Mouse (Mus musculus) hindbrain, embryonic 12.5 days (tissue): ENCODE results near the gene Nup214. TPM values are rescaled to one million over a fixed set of nuclear protein-coding genes. Genes with fewer than 3 reads are reported as not detected.

Source experiments
- ATAC-seq: fragments of 200-750 bp; cut with Nextera tagmentation; 2 replicates; pipeline ENCODE4 v1.8.0; 2017; ENCODE audit warnings: moderate TSS enrichment; ENCODE audit not compliant: low FRiP score
- H3K27ac ChIP-seq: fragments of 300-500 bp; sonication (generic); 2 replicates; pipeline ENCODE4 v1.5.1; 2016; ENCODE audit warnings: mild to moderate bottlenecking
- H3K27me3 ChIP-seq: fragments of 300-500 bp; sonication (generic); 2 replicates; pipeline ENCODE4 v1.6.1; 2016; ENCODE audit warnings: mild to moderate bottlenecking
- H3K36me3 ChIP-seq: fragments of 300-500 bp; sonication (generic); 2 replicates; pipeline ENCODE4 v1.6.1; 2016; ENCODE audit warnings: mild to moderate bottlenecking
- H3K4me1 ChIP-seq: fragments of 300-500 bp; sonication (generic); 2 replicates; pipeline ENCODE4 v1.6.1; 2016
- H3K4me2 ChIP-seq: fragments of 300-500 bp; sonication (generic); replicated peaks from 2 replicates; pipeline ENCODE4 v1.6.1; 2016; ENCODE audit warnings: mild to moderate bottlenecking
- H3K4me3 ChIP-seq: fragments of 300-500 bp; sonication (generic); 2 replicates; pipeline ENCODE4 v1.5.1; 2016; ENCODE audit warnings: mild to moderate bottlenecking
- H3K9ac ChIP-seq: fragments of 300-500 bp; sonication (generic); 2 replicates; pipeline ENCODE4 v1.6.1; 2016; ENCODE audit warnings: mild to moderate bottlenecking, moderate library complexity
- H3K9me3 ChIP-seq: fragments of 300-500 bp; sonication (generic); replicated peaks from 2 replicates; pipeline ENCODE4 v1.6.1; 2016; ENCODE audit warnings: mild to moderate bottlenecking
- WGBS: fragments of 180-500 bp; shearing (Covaris S2); methylation state at CpG from one replicate; pipeline ENCODE4 v1.1.7; 2016; 5-methylcytosine and 5-hydroxymethylcytosine counted together
- polyA plus RNA-seq: library from polyadenylated mRNA; unstranded; fragments of >200 nt; fragmentation: Nextera tagmentation; extraction: Ambion mirVana; gene quantifications from 2 replicates; pipeline ENCODE4 v1.2.1, GENCODE M21; 2016

The Nup214 gene
- polyA plus RNA-seq, 1 experiment from 2014 or later = 75.3 TPM

DNA sequence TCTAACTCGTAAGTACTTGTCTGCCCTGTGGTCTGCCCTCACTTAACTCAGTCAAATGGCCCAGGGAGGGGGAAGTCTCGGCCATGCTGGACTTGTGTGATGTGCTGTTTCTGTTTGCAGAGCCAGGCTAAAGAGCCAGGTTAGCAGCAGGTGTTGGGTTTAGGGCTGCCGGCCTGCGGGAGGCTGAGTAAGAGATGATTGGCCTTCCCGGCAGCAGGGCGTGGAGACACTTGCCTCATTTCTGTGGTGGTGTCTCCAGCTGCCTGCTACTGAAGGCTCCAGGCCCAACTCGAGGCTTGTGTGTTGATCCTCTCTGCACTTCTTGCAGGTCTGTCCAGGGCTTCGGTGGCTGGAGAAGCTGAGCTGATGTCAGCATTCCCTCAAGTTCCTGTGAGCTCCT lies 77.6 kb downstream of the Nup214 start:
- Histone ChIP-seq H3K4me1 (0 out of 2 replicates have a peak, but pooled peaks cover 10% of the 10 kb centered on the region), H3K36me3 (peaks cover 61% of the 10 kb centered on the region), H3K27me3 (0 out of 2 replicates have a peak, but pooled peaks cover under 1% of the 10 kb centered on the region), H3K27ac (no peak overlapping the region), H3K9me3 (no peaks in the 10 kb centered on the region), H3K9ac (no peak overlapping the region), H3K4me2 (no peak overlapping the region), H3K4me3 (no peak overlapping the region)
- 91% methylated on average over 8 of the region's 8 CpGs for WGBS
- no peak for ATAC-seq

DNA sequence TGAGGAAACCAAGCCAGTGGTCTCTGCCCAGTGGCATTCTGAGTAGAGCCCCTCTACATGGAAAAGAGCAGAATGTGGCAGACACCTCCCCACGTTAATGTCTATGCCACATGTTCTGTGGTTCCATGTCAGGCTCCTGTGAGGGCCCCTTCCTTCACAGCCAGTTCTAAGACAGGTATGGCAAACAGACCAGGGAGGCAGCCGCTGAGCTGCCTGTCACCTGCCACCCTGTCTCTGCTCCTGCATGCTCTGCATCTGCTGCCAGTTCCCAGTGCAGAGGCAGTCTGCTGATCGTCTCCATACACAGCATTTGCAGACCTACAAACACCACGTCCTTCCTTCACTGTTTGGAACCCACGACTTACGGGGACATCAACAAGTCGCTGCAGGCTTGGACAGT lies 78.2 kb downstream of the Nup214 start:
- Histone ChIP-seq H3K4me3 (no peak overlapping the region), H3K27ac (no peak overlapping the region), H3K4me2 (no peak overlapping the region), H3K9me3 (no peaks in the 10 kb centered on the region), H3K27me3 (0 out of 2 replicates have a peak, but pooled peaks cover 7% of the 10 kb centered on the region), H3K4me1 (0 out of 2 replicates have a peak, but pooled peaks cover 10% of the 10 kb centered on the region), H3K9ac (no peak overlapping the region), H3K36me3 (peaks cover 57% of the 10 kb centered on the region)
- 95% methylated on average over 7 of the region's 7 CpGs for WGBS
- ATAC-seq = no peak

DNA sequence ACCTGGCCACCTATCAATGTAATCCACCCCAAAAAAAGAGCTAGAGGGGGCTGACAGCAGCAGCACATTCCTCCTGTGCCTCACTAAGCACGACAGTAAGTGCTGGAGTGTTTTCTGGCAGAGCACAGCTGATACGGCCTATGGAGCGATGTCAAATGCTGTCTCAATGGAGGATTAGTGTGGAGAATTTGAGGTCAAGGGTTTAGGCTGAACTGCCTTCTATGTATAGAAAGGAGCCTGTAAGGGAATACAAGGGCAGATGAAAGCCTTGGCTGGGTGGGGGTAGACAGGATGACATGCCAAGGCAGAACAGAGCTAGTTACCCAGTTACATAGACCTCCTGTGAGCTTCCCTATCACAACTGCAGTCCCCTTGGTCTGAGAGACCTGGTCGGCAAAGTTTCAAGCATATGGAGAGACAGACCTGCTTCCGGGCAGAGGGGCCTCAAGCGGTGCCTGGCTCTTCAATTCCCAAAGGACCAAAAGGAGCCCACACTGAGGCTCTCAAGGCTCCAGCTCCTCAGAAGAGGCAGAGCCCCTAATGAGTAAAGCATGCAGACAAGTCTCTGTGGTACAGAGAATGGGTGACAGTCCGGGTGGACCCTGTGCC lies 81.2 kb downstream of the Nup214 start:
- H3K9ac ChIP-seq = no peak overlapping the region; the same call in 1 of the 2 replicates
- no peak for ATAC-seq
- WGBS = 53% methylated on average over 7 of the region's 7 CpGs

DNA sequence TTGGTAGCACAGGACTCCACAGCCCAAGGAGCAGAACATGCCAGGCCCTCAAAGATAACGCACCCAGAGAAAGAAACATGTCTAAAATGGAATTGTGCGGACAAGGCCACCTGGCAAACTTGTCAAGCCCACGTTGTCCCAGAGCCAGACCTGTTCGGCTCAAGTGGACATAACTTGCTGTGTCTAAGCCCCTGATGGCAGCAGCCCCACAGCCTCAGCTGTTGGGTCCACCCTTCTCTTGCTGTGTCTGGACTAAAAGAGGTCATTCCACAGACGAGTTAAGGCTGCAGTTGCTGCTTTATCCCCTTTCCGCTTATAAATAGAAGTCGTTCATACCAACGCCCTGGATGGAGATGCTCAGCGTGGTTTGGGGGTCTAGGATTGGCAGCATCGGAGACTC lies 82.3 kb downstream of the Nup214 start:
- H3K9me3 ChIP-seq = no peaks in the 10 kb centered on the region
- H3K27ac ChIP-seq = no peak overlapping the region
- 88% methylated on average over 10 of the region's 10 CpGs for WGBS
- peaks cover 16% of the 10 kb centered on the region for H3K36me3 ChIP-seq
- H3K4me1 ChIP-seq = peaks cover 10% of the 10 kb centered on the region; the same call in 1 of the 2 replicates
- peaks cover 22% of the 10 kb centered on the region; the same call in 1 of the 2 replicates for H3K27me3 ChIP-seq
- no peak for ATAC-seq
- H3K4me3 ChIP-seq = no peak overlapping the region
- no peak overlapping the region for H3K9ac ChIP-seq
- no peak overlapping the region for H3K4me2 ChIP-seq

More for the DNA sequence above, 81.2 kb downstream of the Nup214 start:
- Histone ChIP-seq H3K4me1 (peaks cover 10% of the 10 kb centered on the region; the same call in 1 of the 2 replicates), H3K9me3 (no peaks in the 10 kb centered on the region), H3K27me3 (peaks cover 22% of the 10 kb centered on the region; the same call in 1 of the 2 replicates), H3K4me3 (no peak overlapping the region), H3K4me2 (no peak overlapping the region), H3K27ac (no peak overlapping the region), H3K36me3 (peaks cover 26% of the 10 kb centered on the region)

DNA sequence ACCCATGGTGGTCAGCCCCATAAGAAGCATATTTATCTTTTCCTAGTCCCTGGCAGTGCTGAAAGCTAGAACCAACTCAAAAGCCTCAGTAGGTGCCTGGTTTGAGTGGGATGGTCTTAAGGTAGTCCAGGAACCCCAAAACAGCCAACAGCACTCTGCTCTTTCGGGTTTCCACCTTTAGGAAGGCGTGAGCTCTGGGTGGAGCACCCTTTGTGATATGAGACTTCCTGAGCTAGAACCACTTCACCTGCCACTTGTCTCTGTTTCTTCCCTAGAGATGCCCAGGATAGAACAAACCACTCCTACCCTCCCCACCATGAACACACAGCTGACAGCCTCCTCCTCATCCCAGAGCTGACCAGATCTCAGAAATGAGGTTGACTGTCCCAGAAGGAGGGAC lies 83.1 kb downstream of the Nup214 start:
- H3K4me1 ChIP-seq = peaks cover 10% of the 10 kb centered on the region; the same call in 1 of the 2 replicates
- no peak for ATAC-seq
- H3K4me3 ChIP-seq = no peak overlapping the region
- 88% methylated on average over 2 of the region's 2 CpGs for WGBS
- no peak overlapping the region for H3K9ac ChIP-seq
- peaks cover 7% of the 10 kb centered on the region for H3K36me3 ChIP-seq
- peaks cover 22% of the 10 kb centered on the region; the same call in 1 of the 2 replicates for H3K27me3 ChIP-seq
- no peaks in the 10 kb centered on the region for H3K9me3 ChIP-seq
- H3K4me2 ChIP-seq = no peak overlapping the region
- H3K27ac ChIP-seq = no peak overlapping the region

DNA sequence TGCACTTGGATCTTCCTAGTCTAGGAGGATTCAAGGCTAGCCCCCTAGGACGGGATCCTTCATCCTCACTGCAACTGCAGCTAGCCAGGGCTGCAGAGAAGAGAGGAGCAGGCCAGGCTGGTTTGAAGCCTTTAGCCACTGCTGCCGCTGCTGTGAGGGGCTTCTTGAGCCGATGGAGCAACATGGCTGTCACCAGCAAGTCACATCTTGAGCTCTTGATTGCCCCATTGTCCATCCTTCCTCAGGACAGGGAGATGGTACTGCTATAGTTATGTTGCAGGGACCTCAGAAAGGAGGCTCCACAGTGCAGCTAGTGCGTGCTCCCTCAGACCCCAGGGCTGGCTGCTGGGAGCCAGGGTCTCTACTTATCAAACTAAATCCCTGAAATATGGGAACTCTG lies 83.6 kb downstream of the Nup214 start:
- Histone ChIP-seq H3K4me1 (peaks cover 10% of the 10 kb centered on the region; the same call in 1 of the 2 replicates), H3K4me2 (no peak overlapping the region), H3K9ac (no peak overlapping the region), H3K27me3 (peaks cover 22% of the 10 kb centered on the region; the same call in 1 of the 2 replicates), H3K4me3 (no peak overlapping the region), H3K27ac (no peak overlapping the region), H3K36me3 (peaks cover 4% of the 10 kb centered on the region; the same call in 1 of the 2 replicates), H3K9me3 (no peaks in the 10 kb centered on the region)
- ATAC-seq = no peak
- 91% methylated on average over 4 of the region's 4 CpGs for WGBS

DNA sequence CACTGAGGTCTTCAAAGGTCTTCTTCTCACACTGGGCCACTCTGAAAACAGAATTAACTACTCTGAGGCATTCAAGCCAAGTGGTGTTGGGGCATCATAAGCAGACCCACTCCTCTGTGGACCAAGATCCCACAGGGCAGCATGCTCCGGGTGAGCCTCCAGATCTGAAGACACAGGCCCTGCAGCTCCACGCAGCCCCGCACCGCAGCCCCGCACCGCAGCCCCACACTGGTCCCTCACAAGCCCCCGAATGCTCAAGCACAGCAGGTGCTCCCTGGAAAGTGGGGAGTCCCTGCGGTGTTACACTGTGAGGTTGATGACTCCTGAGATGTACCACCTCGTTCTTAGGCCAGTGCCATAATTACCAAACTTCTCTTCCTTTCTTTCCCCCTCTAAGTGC lies 84.0 kb downstream of the Nup214 start:
- no peak overlapping the region for H3K27ac ChIP-seq
- peaks cover 22% of the 10 kb centered on the region; the same call in 1 of the 2 replicates for H3K27me3 ChIP-seq
- H3K4me3 ChIP-seq = no peak overlapping the region
- H3K36me3 ChIP-seq = peaks cover 3% of the 10 kb centered on the region; the same call in 1 of the 2 replicates
- no peak overlapping the region for H3K9ac ChIP-seq
- 65% methylated on average over 9 of the region's 9 CpGs for WGBS
- no peak overlapping the region for H3K4me2 ChIP-seq
- ATAC-seq = no peak
- peaks cover 10% of the 10 kb centered on the region; the same call in 1 of the 2 replicates for H3K4me1 ChIP-seq
- H3K9me3 ChIP-seq = no peaks in the 10 kb centered on the region

DNA sequence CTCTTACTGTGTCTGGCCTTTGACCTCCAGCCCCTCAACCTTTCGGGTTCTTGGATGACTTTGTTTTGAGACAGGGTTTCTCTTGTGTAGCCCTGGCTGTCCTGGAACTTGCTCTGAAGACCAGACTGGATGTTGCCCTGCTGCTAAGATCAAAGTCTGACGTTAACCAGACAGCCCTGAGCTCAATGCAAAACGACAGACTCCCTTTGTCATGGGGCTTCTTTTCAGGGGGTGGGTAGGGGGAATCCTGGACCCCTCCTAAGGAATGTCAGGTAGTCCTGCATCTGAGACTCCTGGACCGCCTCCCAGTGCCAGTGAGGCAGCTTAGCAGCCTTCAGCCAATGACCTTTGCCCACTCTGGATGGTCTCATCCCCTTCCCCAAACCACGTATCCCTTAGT lies 84.5 kb downstream of the Nup214 start:
- Histone ChIP-seq H3K4me3 (no peak overlapping the region), H3K4me2 (no peak overlapping the region), H3K9ac (no peak overlapping the region), H3K36me3 (no peaks in the 10 kb centered on the region), H3K4me1 (peaks cover 10% of the 10 kb centered on the region; the same call in 1 of the 2 replicates), H3K9me3 (no peaks in the 10 kb centered on the region), H3K27me3 (peaks cover 22% of the 10 kb centered on the region; the same call in 1 of the 2 replicates), H3K27ac (no peak overlapping the region)
- 38% methylated on average over 5 of the region's 5 CpGs for WGBS
- ATAC-seq = no peak

DNA sequence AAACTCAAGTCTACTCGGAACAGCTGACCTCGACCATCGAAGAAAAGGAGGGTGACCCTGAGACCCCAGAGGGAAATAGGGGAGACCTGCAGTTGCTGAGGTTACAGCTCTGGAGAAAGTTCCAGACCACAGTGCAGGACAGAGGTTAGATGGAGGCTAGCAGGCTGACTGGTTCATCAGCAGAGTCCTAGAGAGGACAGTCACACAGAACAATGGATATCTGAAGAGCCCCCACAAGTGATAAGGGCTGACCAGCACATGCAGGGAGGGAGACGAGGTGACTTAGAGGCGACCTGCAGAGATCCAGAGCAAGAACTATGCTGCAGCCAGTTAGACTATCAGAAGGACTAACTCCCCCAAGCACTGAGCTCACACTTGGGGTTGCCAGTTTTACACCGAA lies 85.4 kb downstream of the Nup214 start:
- no peaks in the 10 kb centered on the region for H3K36me3 ChIP-seq
- H3K27ac ChIP-seq = no peak overlapping the region
- H3K9ac ChIP-seq = no peak overlapping the region
- no peak overlapping the region for H3K4me3 ChIP-seq
- H3K4me2 ChIP-seq = no peak overlapping the region
- H3K27me3 ChIP-seq = peaks cover 22% of the 10 kb centered on the region; the same call in 1 of the 2 replicates
- peaks cover 12% of the 10 kb centered on the region for H3K4me1 ChIP-seq
- no peak for ATAC-seq
- WGBS = 83% methylated on average over 6 of the region's 6 CpGs
- H3K9me3 ChIP-seq = no peaks in the 10 kb centered on the region

DNA sequence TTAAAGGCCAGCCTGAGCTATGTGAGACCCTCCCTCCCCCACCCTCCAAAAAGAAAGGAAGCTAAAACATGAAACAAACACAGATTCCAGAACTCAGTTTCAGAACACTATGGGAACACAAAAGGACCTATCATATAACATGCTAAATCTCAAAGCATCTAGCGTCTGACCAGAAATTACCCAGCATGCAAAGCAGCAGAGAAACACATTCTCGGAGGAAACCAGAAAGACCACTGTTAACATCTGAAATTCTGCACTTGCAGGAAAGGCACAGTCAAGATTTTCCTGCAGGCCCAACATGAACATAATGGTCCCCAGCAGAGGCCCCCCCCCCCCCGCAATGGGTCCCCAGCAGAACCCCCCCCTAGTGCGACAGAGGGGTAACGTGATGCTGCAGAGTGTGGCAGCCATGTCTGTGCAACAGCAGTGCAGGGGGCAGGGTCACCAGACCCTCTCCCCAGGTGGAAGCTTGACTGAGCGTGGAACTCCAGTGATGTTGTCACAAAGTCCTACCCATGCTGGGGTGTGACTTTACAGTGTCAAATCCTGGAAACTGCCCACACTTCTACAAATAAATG lies 86.1 kb downstream of the Nup214 start:
- Histone ChIP-seq H3K4me1 (peaks cover 12% of the 10 kb centered on the region), H3K36me3 (no peaks in the 10 kb centered on the region), H3K27ac (no peak overlapping the region), H3K4me2 (no peak overlapping the region), H3K4me3 (no peak overlapping the region), H3K9ac (no peak overlapping the region), H3K27me3 (peaks cover 22% of the 10 kb centered on the region; the same call in 1 of the 2 replicates), H3K9me3 (no peaks in the 10 kb centered on the region)
- no peak for ATAC-seq
- WGBS = 50% methylated on average over 6 of the region's 6 CpGs

DNA sequence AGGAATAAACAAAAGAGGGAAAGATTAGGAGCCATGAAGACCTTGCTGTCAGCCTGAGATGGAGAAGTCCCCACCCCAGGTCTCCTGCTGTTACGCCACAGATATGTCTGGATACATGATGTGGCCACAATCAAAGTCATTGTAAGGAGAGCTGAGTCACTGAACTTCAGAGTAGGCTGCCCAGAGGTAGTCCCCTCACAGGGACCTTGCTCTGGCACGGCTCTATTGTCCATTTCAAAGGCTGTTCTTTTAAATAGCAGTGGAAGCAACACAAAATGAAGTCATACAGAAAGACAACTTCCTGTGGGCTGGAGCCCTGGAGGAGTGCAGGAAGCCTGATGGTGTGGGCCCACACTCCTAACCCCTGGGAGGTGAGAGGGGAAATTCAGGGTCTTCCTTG lies 87.0 kb downstream of the Nup214 start:
- ATAC-seq = no peak
- no peak overlapping the region for H3K4me3 ChIP-seq
- H3K27me3 ChIP-seq = peaks cover 22% of the 10 kb centered on the region; the same call in 1 of the 2 replicates
- H3K4me2 ChIP-seq = no peak overlapping the region
- H3K36me3 ChIP-seq = no peaks in the 10 kb centered on the region
- 65% methylated on average over 2 of the region's 2 CpGs for WGBS
- peaks cover 8% of the 10 kb centered on the region for H3K4me1 ChIP-seq
- no peaks in the 10 kb centered on the region for H3K9me3 ChIP-seq
- no peak overlapping the region for H3K9ac ChIP-seq
- no peak overlapping the region for H3K27ac ChIP-seq

DNA sequence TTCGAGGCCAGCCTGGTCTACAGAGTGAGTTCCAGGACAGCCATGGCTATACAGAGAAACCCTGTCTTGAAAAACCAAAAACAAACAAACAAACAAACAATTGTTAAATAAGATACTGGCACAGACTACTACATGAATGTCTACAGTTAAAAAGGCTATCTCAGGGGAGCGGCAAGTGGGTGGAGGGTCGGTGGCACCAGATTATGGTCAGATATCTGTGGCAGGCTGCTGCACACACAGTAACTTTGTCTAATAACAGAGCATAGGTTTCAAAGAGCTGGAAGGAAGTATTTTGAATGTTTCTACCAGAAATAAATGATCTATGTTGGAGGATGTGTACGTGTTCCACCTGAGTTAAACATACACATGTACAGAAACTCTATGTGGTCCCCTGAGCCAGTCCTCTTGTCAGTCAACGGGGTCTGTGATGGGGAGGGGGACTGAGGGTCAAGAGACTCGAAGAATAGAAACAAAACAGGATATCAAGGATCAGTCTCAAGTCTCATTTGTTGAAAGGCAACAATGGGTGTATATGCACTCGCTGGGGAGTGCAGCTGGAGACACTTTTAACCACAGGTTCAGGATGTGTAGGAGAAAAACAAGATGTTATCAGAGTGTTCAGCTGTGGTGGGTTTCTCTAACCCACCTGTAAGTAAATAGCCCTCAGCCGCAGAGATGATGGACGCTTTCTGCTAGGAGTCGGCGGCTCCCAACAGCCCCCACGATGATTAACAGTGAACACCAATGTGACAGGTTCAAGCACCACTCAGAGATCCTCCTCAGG lies 87.7 kb downstream of the Nup214 start:
- Histone ChIP-seq H3K27ac (no peak overlapping the region), H3K27me3 (peaks cover 20% of the 10 kb centered on the region; the same call in 1 of the 2 replicates), H3K9ac (no peak overlapping the region), H3K4me1 (peaks cover 8% of the 10 kb centered on the region), H3K4me2 (no peak overlapping the region), H3K4me3 (no peak overlapping the region), H3K36me3 (no peaks in the 10 kb centered on the region), H3K9me3 (no peaks in the 10 kb centered on the region)
- WGBS = 75% methylated on average over 12 of the region's 12 CpGs
- no peak for ATAC-seq
